Mouse (Mus musculus) yolk sac, embryonic 10.5 days (tissue): ENCODE data around the gene Rasgrp2.

Source experiments
- DNase-seq: peaks from one replicate; pipeline ENCODE4 v3.0.0-alpha.2; 2017; ENCODE audit warnings: low spot score

Gene Rasgrp2

GRCm38 (mm10) chr19:6427653-6428434 is 28.7 kb downstream of the Rasgrp2 start:
- no peak for DNase-seq

DNA sequence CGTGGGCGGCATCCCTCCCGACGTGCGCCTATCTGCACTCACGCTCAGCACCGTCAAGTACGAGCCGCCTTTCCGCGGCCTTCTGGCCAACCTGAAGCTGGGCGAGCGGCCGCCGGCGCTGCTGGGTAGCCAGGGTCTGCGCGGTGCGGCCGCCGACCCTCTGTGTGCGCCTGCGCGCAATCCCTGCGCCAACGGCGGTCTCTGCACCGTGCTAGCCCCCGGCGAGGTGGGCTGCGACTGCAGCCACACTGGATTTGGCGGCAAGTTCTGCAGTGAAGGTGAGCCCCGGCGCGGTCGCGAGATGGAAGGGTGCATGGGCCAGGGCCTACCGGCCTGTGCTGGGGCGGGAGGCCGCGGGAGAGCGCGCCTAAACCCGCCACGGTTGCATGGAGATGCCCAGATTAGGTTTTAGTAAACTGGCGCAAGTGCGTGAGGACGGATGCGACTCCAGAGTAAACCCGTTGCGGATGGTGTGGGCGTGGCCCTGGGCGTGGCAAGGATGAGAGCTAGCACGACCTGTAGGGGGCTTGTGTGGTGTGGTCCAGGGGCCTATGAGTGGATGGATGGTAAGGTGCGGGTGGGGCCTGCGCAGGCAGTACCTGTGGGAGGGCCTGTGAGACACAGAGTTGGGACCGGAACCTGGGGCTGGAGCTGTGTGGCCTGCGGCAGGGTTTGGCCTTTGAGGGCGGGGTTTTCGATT is 29.5 kb downstream of the Rasgrp2 start:
- no peak for DNase-seq

DNA sequence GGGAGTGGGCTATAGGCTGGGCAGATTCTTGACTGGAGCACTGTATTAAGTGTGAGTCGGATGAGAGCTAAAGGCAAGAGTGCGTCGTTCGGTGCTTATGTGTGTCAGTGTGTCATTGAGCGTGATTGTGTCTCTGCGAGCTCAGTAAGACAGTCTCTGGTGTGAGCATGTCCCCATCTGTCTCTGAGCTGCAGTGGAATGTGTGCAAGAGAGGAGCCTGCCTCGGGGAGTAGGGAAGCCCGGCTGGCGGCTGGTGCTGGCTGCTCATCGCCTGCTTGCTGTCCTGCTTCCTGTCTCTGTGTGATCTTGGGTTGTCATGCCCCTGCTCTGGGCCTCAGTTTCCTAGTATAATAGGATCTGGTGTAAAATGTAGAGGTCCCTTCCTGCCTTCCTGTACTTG is 43.9 kb downstream of the Rasgrp2 start:
- DNase-seq: no peak

- DNase-seq: no peak
Measured at GRCm38 (mm10) chr19:6445761-6446423, 46.8 kb downstream of the Rasgrp2 start.

GRCm38 (mm10) chr19:6446736-6447437 is 47.7 kb downstream of the Rasgrp2 start:
- DNase-seq: no peak

DNA sequence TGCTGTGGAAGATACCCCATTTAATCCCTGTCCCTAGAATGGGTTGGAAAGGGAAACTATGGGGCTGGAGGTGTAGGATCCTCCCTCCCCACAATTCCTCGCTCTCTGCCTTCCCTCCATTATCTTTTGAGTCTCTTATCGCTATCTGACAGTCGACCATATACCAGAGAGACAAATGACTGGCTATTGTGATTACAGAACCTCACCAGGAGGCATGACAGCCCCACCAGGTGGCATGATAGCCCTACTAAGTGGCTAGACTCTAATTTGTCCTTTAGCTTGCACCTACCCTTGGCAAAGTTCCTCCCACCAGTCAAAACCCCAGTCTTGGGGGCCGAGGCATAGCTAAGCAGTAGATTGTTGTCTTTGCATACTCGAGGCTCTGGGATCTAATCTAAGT is 49.6 kb downstream of the Rasgrp2 start:
- no peak for DNase-seq

- no peak for DNase-seq
Measured at GRCm38 (mm10) chr19:6449841-6450240, 50.7 kb downstream of the Rasgrp2 start.

GRCm38 (mm10) chr19:6452030-6452494 is 52.9 kb downstream of the Rasgrp2 start:
- DNase-seq: peak; percentile 63

- DNase-seq: no peak
Measured at GRCm38 (mm10) chr19:6452672-6453310, 53.7 kb downstream of the Rasgrp2 start.

GRCm38 (mm10) chr19:6453349-6453748 is 54.2 kb downstream of the Rasgrp2 start:
- DNase-seq: no peak

- DNase-seq: no peak
Measured at GRCm38 (mm10) chr19:6454041-6454720, 55.0 kb downstream of the Rasgrp2 start.

DNA sequence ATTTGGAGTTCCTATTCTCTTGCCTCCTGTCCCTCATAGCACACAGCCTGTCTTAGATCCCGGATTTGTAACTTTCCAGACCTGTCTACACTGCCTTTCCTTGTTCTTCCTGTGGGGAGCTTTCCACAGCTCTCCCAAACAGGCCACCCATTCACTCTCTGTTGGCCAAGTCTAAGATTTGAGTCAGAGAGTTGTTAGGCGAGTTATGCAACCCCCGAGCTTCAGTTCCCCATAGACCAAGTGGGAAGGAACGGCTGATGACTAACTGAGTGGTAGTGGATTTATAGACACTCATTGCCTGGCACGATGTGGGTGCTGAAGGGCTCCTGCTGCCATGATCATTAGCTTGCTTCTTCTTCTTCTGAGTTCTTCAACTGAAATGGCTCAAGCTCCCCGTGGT is 60.4 kb downstream of the Rasgrp2 start:
- no peak for DNase-seq

DNA sequence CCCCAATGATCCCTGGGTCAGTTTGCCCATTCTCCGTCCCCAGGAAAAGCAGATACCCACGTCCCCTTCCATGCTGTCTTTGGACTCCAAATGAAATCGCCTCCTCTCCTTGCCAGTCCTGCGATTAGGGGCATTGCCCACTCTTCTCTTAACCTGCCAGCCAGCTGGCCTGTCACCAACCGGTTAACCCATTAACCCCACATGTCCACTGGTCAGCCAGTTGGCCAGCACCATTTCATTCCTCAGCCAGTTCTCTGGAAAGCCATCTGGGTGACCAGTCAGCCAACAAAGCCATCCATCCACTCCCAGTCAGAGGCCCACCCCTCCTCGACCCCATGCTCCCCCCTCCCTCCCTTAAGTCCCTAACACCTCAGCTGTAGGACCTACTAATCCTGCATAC is 63.7 kb downstream of the Rasgrp2 start:
- no peak for DNase-seq

- DNase-seq: no peak
Measured at GRCm38 (mm10) chr19:6464306-6465071, 65.3 kb downstream of the Rasgrp2 start.
